Mouse (Mus musculus) ovary, adult 2 months (tissue): Measurements from ENCODE around the gene Ldlrap1. TPM values are rescaled to one million over a fixed set of nuclear protein-coding genes. Genes with fewer than 3 reads are reported as not detected.

ENCODE experiments used
- polyA plus RNA-seq: library from polyadenylated mRNA; depleted of rRNA; stranded (reverse); fragments of >200 nt; gene quantifications from 2 replicates; pipeline ENCODE4 v1.2.3, GENCODE M21; 2012; rRNA removed

Gene Ldlrap1
- 17.3 and 17.9 TPM in 2 replicates for polyA plus RNA-seq

GRCm38 (mm10) chr4:134767426-134768225 lies at the start of gene Ldlrap1:
TSS of gene Ldlrap1 (minus strand) at chr4:134768024.

GRCm38 (mm10) chr4:134703835-134704546 lies 63.8 kb downstream of the Ldlrap1 start, which contains the start of gene Man1c1:
TSS of gene Man1c1 (minus strand) at chr4:134704290.

Other genes starting within 250 kb of the Ldlrap1 start
- gene Mtfr1l, start 232.6 kb downstream of the Ldlrap1 start, polyA plus RNA-seq = 131 and 161 TPM in 2 replicates
- 54.2 and 57.7 TPM in 2 replicates for gene Selenon, start 215.9 kb downstream of the Ldlrap1 start, polyA plus RNA-seq
- gene Man1c1, start 63.7 kb downstream of the Ldlrap1 start, polyA plus RNA-seq = 7.0 and 9.6 TPM in 2 replicates
- gene Maco1, start 85.3 kb upstream of the Ldlrap1 start, polyA plus RNA-seq = 17.7 and 18.3 TPM in 2 replicates
- 1.6 and 2.3 TPM in 2 replicates for gene Rhd, start 96.5 kb upstream of the Ldlrap1 start, polyA plus RNA-seq
- gene Tmem50a, start 147.0 kb upstream of the Ldlrap1 start, polyA plus RNA-seq = 88.8 and 104 TPM in 2 replicates
- 1,545 and 2,628 TPM in 2 replicates for gene Rsrp1, start 155.6 kb upstream of the Ldlrap1 start, polyA plus RNA-seq
- 9.5 and 11.2 TPM in 2 replicates for gene Syf2, start 162.9 kb upstream of the Ldlrap1 start, polyA plus RNA-seq